Mouse (Mus musculus): Measurements from ENCODE around the gene Mapk9.

DNA sequence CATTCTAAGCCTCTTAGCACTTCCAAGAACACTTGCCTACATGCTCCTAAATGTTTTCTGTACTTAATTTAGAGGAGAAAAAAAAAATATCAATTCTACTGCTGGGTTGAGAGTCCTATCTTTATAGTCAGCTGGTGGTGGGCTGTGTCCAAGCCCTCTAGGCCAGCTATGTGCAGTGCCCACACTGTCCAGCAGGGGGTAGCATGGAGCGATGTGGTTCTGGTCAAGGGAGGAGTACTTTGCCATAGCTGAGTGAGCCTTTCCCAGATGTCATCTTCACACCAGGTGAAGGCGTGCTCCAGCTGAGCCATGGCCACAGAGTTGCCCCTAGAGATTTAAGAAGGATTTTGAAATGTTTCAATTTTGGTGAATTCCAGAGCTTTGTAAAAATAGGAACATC lies 21.7 kb upstream of the Mapk9 start:
- TF ChIP-seq TAL1 (IDR thresholded peaks at IDR 0.05; ENCODE audit: low read length) (no peak), GATA1 (IDR thresholded peaks at IDR 0.05; ENCODE audit: low read depth, low read length) (peak; percentile 8; the same call in 1 of the 2 replicates), ZMIZ1 (IDR thresholded peaks at IDR 0.05; ENCODE audit: low read depth, low read length) (no peak), HCFC1 (IDR thresholded peaks at IDR 0.05; ENCODE audit: low read depth, low read length) (no peak), POLR2A (IDR thresholded peaks at IDR 0.05; ENCODE audit: control insufficient read depth in 1 of 2, insufficient read depth in 1 of 2, low read depth in 1 of 2, low read length in 2 of 2, poor library complexity in 1 of 2) (no peak), MEF2A (IDR thresholded peaks at IDR 0.05; ENCODE audit: extremely low read depth, insufficient replicate concordance, low read depth, low read length, poor library complexity, severe bottlenecking) (no peak), MXI1 (IDR thresholded peaks at IDR 0.05; ENCODE audit: low read depth, low read length) (no peak), RCOR1 (IDR thresholded peaks at IDR 0.05; ENCODE audit: low read depth, low read length) (no peak), NRF1 (IDR thresholded peaks at IDR 0.05; ENCODE audit: insufficient read depth, low read depth, low read length, poor library complexity, severe bottlenecking) (no peak)

Data from MEL (cell line).